Mouse (Mus musculus): ENCODE results near the gene D10Jhu81e.

D10Jhu81e gene

GRCm38 (mm10) chr10:78163241-78163640 is 6.3 kb downstream of the D10Jhu81e start:
- no peak for DNase-seq (ENCODE audit: low read depth)

- no peak for DNase-seq (ENCODE audit: low read depth)
Measured at GRCm38 (mm10) chr10:78162646-78163045, 6.9 kb downstream of the D10Jhu81e start.

GRCm38 (mm10) chr10:78161096-78161495 is 8.5 kb downstream of the D10Jhu81e start:
- DNase-seq (ENCODE audit: low read depth), result no peak

- DNase-seq (ENCODE audit: low read depth), result peak; percentile 85
Measured at GRCm38 (mm10) chr10:78160369-78161095, 9.1 kb downstream of the D10Jhu81e start.

DNA sequence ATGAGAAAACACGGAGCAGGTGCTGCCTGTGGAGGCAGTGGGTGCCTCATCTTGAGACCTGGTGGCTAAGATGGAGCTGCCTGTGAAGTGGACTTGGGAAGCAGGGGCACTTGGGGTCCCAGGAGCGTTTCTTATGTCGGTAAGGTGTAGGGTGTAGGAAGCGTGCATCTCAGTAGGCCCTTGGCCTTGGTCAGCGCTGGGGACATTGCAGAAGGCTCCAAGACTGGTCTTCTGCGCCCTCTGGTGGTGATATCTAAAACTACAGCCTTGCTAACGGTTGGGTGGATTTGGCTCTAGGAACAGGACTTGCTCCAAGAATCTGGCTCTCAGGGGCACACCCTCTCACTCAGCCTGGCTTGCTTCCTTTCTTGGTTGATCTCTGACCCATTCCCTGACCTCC is 9.7 kb downstream of the D10Jhu81e start:
- peak; percentile 93 for DNase-seq (ENCODE audit: low read depth)

DNA sequence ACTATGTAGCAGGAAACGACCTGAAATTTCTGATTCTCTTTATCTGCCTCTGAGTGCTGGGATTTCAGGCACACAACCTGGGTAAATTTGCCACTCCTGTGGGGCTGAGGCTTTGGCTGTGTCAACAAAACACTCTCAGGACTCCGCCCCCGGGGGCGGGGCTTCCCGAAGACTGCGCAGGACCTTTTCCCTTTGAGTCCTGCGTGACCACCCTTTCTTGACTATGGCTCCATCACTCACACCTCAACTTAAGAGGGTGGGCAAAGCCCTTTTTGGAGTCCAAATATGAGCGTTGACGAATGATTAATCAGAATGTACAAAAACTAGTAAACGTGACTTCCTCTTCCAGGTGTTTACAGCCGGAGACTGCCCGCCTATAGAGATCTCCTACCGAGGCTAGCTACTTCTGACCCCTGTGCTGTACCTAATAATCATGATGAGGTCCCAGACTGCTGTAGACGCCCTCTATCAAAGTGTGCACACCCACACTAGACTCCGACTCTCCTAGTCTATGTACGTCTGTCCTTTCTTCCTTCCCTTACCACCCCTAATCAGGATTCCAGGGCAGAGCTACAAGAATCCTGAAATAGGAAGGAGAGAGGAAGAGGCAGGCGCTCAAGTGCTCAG is 10.2 kb downstream of the D10Jhu81e start:
- peak; percentile 86 for DNase-seq (ENCODE audit: low read depth)

DNA sequence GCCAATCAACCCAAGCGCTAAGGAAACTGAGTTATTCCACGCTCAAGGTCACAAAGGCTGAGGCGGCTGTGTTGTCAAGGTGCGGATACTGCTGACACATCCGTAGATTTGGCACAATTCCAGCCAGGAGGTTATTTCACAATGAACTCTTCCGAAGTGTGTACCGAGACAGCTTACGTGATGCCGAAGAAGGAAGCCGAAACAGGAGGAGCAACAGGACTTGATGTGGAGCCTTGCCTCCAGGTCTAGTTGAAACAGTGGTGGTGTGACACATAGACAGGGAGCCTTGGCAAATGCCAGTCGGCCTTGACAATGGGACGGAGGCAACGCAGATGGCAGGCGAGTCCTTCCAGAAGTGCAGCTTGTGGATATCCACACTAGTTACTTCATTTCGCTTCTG is 11.5 kb downstream of the D10Jhu81e start:
- DNase-seq (ENCODE audit: low read depth), result no peak

GRCm38 (mm10) chr10:78156926-78157325 is 12.7 kb downstream of the D10Jhu81e start:
- DNase-seq (ENCODE audit: low read depth), result no peak

- DNase-seq (ENCODE audit: low read depth), result no peak
Measured at GRCm38 (mm10) chr10:78148834-78149766, 20.5 kb downstream of the D10Jhu81e start.

DNA sequence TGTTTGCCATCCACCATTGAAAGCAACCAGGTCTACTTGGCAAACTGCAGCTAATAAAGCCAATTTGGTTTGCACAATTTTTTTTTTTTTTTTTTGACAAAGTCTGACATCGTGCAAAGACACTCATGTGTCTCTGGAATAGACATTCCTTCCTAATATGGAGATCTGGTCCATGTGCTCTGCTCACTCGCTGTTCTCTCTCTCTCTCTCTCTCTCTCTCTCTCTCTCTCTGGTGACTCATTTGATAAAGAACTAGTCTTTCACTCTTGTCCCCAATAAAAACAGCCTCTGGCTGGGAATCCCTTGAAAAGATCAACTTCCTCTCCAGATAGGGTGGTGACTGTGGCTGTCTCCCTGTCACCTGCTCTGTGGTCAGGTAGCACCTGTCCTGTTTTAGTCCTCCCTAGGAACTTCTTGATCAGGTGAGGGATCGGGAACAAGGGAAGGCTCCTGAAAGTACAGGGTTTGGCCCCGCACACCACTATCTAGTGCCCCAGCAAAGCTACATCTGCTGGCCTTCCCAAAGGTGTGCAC is 21.6 kb downstream of the D10Jhu81e start:
- DNase-seq (ENCODE audit: low read depth), result no peak

GRCm38 (mm10) chr10:78143727-78144505 is 25.7 kb downstream of the D10Jhu81e start:
- no peak for DNase-seq (ENCODE audit: low read depth)

DNA sequence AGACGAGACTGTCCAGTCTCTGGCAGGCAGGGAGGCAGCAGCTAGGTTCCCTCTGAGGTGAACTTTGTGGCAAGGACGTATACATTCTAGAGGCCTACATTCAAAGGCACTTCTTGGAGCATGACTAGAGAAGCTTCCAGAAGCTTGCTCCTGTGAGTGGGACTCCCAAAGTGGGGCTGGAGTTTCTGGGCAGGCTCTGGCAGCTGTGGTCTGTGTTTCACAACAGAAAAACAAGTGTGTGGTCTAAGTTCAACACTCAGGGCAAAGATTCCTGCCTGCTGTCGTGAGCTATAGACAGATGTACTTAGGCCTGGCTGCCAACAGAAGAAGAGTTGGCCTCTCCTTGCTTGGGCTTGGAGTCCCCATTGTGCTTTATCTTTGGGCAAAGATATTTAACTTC is 28.7 kb downstream of the D10Jhu81e start:
- no peak for DNase-seq (ENCODE audit: low read depth)

GRCm38 (mm10) chr10:78140251-78140600 is 29.4 kb downstream of the D10Jhu81e start:
- DNase-seq (ENCODE audit: low read depth), result no peak

DNA sequence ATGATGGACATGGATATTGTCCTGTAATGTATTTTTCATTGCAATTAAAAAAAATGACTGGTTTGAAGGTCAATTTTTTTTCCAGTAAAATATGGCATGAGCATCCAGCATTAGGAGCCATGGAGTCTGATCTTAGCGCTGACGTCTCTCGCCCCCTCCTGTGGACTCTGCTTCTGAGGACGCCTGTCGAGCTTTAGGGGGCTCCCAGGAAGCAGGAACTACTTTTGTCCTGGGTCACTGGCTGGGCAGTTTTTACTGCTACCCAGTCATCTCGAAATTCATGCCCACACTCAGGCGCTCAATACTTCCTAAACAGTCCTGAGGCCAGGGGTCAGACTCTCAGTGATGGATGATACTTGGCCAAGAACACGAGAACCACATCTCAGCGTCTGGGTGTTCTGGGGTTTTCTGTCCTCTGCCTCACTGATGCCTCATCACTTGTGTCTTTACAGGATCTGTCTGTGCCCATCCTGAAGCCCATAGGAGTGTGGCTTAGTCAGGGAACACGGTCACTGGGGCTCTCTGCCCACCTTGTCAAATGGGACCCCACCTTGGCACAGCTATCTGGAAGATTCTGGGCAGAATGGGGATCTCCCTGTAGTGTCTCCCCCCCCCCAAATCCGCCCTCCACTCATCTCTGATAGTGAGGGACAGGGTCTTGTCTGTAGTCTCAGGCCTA is 29.9 kb downstream of the D10Jhu81e start:
- no peak for DNase-seq (ENCODE audit: low read depth)

GRCm38 (mm10) chr10:78138812-78139523 is 30.6 kb downstream of the D10Jhu81e start:
- no peak for DNase-seq (ENCODE audit: low read depth)

DNA sequence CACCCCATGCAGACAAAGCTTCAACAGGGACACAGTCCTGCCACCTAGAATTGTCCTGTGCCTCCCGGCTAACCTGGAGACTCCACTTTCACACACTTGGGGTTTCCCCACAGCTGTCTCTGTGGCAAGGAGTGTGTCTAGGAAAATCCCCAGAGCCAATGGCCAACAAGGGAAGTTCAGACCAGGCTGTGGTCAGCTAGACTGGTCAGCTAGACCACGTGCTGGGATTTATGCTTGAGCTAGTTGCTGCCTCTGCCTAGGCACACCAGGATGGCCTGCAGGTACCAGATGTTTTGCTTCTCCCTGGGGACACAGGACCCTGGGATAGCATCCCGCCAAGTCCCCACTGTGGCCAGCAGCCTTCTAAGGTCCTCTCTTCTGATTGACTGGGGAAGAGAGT is 32.4 kb downstream of the D10Jhu81e start:
- no peak for DNase-seq (ENCODE audit: low read depth)

DNA sequence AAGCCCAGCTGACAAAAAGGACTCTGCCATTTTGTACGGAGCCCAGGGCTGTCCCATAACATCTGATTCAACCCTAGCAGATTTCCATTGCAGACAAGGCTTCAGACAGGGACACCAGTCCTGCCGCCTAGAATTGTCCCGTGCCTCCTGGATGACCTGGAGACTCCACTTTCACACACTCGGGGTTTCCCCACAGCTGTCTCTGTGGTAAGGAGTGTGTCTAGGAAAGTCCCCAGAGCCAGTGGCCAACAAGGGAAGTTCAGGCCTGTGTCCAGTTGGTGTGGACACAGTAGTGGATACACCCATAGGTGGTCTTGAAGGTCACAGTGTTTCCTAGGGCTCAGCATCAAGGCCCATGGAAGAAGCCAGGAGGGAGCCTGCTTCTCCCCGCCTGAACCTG is 33.6 kb downstream of the D10Jhu81e start:
- DNase-seq (ENCODE audit: low read depth), result peak; percentile 32

DNA sequence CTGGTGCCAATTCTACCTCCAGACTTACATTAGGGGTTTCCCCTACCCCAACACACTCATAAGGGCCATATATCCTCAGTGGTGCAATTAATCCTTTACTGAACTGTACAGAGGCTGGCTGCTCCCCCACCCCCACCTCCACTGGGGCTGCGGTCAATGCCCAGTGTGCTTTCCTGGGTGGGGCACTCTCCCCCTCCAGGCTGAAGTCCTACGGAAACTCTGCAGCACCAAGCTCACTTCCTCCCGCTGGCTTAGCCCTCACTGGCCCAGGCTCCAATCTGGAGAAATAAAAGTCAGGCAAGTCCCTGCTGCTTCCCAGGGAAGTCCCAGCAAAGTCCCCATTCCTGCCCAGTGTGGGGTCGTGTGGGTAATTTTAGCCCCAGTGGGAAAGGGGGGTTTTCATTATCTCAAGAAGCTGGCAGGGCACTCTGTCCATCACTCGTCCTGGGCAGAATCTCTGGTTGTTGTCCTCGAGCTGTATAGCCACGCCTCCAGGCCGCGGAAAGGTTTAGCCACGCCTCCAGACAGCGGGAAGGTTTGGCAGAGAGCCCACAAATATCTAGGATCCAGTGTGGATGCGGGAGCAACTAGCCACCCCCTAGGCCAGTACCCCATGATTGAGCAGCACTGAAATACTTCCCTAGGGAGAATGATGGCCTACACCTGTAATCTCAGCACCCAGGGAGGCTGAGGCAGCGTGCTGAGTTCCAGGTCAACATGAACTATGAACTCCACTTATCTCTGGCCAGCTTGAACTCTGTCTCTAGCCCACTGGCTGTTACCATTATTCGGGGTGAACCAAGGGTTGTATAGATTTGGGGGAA is 34.4 kb downstream of the D10Jhu81e start:
- DNase-seq (ENCODE audit: low read depth), result peak; percentile 72

DNA sequence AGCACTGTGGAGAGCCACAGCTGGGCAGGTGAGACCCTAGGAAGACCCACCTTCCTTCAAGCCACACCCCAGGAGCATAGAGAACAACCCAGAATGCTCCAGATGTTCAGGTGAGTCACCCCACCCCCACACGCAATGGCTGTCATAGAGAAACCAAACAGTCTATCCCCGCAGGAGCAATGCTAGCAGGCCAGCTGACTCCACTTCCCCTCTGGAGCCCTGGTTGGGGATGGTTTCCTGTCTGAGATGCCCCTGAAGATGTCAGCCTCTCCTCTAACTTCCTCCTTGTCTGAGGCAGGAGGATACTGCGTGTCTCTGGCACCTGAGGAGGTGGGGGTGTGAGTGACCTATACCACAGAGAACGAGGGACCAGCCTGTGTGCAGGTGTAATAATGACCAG is 35.2 kb downstream of the D10Jhu81e start:
- peak; percentile 67 for DNase-seq (ENCODE audit: low read depth)

DNA sequence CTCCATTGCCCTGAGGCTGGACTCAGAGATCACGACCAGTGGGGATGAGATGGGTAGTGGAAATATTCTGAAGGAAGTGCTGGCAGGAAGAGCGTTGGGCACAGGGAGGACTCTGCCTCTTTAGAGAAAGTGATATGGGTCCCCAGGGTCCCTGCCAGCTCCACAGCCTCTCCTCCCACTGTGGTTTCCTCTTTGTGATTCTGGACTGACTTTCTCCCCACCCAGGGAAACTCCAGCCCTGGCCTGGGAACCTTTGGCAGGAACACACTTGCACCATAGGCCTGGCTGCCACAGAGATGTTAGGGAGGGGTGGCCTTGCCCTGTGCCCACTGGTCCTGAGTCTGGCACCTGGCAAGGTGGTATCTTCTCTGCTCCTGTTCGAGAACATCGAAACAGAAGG is 39.6 kb downstream of the D10Jhu81e start:
- DNase-seq (ENCODE audit: low read depth), result no peak

Data from induced T-regulatory cell, adult 2 months (primary cell).